Mouse (Mus musculus): ENCODE results near the gene Prss30. TPM values are rescaled to one million over a fixed set of nuclear protein-coding genes. Genes with fewer than 3 reads are reported as not detected.

Prss30 gene
- not detected for total RNA-seq (2021)

DNA sequence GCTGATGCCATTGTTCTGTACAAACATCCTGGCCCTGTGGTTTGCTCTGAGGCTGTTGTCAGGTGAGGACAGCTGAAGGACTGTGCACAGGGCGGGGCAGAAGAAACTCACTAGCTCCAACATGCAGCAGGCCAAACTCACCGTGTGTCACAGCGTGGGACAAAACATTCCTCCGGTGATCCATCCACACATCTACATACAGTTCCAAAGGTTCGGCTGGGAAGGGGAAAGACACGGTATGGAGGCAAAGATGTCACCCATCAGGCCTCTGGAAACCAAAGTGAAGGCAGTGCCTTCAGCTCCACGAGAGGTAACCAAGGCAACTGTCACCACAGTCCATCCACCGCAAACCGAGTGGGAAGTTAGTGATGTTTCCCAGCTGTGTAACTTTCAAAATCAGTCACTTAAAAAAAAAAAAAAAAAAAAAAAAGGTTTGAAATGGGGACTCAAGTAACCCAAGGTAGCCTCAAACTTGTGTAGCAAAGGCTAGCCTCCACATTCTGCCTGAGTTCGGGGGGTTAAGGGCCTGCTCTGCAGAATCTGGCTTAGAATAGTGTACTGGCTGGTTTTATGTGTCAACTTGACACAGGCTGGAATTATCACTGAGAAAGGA, at the start of gene Prss30:
TSS of gene Prss30 (minus strand) at position 270 of the 613 bp plus-strand sequence.
- no peak for DNase-seq

GRCm38 (mm10) chr17:24029477-24029876, 49.1 kb upstream of the Prss30 start:
- no peak for DNase-seq

DNA sequence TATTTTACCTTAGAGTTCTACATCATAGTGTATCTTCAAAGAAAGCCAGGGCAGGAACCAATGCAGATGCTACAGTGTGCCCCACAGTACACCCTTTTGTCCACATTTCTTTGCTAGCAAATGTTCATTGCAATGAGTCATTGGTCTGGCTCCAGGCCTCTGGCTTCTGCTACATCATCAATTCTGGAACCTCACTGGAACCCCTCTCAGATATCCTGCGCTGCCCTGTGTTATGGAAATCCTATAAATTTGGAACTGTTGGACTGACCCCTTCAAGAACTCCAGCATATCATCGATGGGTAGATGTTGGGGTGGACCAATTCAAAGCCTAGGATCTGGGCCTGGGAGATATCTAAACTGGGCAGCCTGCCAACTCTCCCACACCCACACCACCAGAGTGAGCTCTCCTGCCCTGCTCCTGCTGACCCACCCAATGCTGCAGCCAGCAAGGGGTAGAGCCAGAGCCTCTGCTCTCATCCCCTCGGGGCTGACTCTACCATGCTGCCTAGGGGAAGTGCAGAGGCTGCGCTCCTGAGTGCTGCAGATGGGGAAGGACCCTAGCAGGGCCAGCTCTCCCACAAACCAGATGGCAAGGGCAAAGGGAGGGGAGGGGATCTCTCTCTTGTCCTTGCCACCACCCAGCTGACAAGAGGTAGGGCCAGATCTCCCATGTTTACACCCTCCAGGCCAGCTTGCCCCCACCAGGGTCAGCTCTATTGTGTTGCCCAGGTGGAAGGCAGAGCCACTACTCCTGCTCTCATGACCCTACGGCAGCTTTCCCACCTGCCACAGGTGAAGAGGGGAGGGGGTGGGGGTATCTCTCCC, 41.2 kb upstream of the Prss30 start:
- DNase-seq = peak; percentile 28

DNA sequence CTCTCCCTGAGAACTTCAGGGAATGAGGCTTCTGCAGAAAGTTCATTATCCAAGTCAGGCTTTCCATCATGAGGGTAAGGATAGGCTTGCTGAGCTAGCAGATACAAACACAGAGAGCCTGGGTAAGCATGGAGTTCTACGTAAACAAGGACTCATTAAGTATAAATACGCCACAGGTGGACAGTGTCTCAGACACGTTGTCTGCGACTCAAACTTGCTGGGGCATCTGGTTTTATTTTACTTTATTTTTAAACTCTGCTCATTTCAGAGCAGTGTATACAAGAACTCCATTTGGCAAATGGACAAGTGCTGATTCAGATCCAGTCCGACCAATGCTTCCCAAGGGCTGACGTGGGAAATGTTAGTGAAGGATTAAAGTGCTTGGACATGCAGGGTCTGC, 40.3 kb upstream of the Prss30 start:
- DNase-seq = no peak

- DNase-seq = peak; percentile 34
Measured at GRCm38 (mm10) chr17:24015727-24016126, 35.4 kb upstream of the Prss30 start.

GRCm38 (mm10) chr17:24014433-24014965, 34.1 kb upstream of the Prss30 start:
- DNase-seq = no peak

DNA sequence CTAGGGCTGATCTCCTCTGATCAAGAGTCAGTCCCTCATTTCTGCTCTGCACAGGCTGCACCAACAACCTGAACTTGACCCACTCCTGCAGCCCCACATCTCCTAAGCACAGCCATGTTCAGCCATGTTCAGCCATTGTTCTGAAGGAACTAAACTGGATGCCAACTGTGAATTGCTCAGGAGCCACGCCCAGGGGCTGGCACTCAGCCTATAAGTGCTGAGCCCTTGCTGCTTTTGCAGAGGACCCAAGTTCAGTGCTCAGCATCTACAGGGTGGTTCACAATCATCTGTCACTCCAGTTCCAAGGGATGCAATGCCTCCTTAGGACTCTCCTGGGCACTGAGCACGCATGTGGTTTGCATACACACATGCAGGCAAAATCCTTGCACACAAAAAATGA, 32.6 kb upstream of the Prss30 start:
- no peak for DNase-seq

DNA sequence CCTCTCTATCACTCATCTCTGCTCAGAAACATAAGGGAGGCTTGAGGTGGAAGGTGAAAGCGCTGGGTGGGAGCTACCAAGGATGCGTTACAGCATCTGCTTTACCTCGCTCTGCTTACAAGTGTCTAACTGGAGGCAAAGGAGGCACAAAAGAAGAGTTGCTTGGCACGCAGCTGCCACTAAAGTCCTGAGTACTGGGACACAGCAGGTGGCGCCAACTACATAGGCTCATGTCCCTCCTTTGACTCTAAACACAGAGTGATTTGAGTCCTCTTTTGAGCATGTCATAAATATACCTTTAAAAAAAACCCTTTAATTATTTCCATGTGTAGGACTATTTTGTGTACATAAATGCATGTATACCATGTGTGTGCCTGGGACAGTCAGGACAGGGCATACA, 29.3 kb upstream of the Prss30 start:
- no peak for DNase-seq

GRCm38 (mm10) chr17:24008105-24008504, 27.7 kb upstream of the Prss30 start:
- no peak for DNase-seq

DNA sequence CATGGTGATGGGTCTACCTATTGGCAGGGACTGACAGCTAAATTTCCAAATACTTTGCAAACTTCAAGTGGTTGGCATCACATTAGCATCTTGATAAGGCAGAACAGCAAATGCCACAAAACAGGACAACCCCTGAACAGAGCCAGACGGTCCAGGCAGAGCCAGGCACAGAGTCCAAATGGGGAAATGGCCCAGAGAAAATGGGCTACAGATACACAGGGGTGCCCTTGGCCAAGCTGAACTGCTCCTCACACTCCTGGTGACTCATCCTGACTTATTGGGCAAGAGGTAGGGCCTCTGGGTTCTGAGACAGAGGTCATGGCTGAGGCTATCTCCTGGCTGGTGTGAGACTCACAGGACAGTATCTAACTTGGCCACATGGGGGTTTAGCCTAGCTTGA, 27.0 kb upstream of the Prss30 start:
- no peak for DNase-seq

DNA sequence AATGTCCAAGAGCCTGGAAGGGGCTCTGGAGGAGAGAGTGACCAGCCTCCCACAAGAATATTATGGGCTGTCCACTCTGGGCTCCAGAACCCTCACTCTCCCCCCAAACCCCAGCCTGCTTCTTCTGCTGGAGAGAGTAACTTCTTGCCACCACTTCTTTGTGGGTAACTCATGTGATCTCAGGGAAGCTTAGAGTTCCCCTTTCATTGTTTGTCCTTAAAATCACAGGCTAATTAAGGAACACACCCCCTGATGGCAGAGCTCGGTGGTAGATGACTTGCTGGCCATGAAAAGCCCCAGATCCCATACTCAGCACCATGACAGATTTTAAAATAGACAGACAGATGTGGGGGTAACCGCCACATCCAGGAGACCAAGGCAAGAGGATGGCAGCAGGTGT, 26.6 kb upstream of the Prss30 start:
- no peak for DNase-seq

GRCm38 (mm10) chr17:24005049-24005448, 24.7 kb upstream of the Prss30 start:
- no peak for DNase-seq

- DNase-seq = no peak
Measured at GRCm38 (mm10) chr17:24004071-24004665, 23.8 kb upstream of the Prss30 start.

DNA sequence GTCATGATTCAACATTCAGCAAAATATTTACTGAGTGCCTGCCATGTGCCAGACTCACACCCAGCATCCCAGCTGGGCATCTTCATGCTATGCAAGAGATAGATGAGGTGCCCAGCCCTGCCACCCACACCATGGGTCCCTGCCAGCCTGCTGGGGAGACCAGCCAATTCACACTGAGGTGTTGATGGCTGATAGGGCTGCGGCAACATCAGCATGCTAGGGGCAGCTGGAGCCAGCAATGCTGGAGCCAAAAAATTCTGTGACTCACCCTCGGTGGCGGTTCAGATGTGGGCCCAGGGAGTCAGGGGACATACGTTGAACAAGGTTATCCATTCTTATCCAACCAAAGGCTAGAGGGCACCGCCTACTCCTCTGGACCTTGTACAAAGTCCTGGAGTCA, 20.0 kb upstream of the Prss30 start:
- peak; percentile 91 for DNase-seq

DNA sequence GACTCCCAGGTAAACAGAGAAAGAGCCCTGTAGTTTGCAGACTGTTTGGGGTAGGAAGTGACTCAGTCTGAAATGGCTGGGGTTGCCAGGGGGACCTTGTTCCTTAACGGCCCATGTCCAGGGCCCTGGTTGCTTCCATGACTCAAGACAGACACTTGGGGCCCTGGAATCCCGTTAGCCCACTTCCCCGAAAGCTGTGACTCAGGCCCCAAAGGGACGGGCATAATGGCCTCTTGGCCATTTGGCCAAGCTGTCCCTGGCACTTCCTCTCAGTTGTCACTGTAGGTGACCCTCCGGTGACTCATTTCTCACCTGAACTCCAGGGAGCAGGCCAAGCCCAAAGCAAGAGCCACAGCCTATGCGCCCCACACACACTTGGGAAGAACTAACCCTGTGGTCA, 18.0 kb upstream of the Prss30 start:
- DNase-seq = no peak

DNA sequence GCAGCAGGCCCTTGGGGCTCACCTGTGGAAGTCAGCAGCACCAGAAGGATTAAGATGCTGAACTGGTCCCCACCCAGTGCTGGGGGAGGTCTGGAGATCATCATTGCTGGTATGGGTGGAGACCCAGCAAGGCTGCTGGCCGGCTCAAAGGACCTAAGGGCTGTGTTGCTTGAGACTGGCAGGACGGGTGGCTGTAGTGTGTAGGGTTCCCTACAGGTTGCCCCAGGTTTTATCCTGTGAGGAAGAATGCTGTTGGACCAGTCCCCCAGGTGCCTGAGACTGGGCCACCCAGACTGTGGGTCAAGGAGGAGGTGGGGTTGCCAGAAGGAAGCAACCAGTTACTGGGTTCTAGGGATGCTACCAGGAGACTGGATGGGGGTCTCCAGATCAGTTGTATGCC, 17.5 kb upstream of the Prss30 start, which contains the start of gene Prss22:
TSS of gene Prss22 (minus strand) at position 200 of the 400 bp plus-strand sequence.
- no peak for DNase-seq

DNA sequence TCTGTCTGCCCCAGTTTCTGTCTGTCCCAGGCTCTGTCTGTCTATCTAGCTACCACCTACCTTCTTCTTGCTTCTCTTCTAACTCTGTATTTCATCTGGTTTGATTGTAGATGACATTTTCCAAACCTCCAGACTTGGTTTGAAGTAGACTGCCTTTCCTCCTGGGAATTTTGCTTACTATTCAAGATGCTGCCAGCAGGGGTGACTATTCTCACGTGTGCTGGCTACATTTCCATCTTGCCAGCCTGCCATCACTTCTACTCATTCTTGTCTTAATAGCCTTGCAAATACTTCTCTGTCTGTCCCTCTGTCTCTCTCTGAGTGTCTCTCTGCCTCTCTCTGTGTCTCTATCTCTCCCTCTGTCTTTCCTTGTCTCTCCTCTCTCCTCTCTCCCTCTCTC, 15.1 kb upstream of the Prss30 start:
- DNase-seq = no peak

DNA sequence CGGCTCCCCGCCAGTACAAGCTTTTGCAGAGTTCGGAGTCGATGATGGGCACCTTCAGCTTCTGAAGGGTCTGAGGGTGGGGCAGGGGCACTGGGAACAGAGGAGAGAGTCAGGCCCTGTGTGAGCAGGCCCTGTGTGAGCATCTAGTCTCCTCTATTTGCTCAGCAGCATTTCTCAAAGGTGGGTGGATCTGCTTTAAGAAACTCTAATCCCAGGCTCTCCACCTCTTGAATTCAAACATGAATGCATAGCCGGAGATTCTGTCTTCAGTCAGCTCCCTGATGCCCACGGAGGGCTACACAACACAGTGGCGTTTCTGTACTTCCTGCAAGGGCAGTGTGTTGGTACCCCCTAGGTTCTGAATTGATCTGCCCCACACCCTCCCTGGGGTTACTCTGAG, 14.3 kb upstream of the Prss30 start:
- DNase-seq = no peak

- DNase-seq = peak; percentile 94
Measured at GRCm38 (mm10) chr17:23993559-23994428, 13.4 kb upstream of the Prss30 start.

- no peak for DNase-seq
Measured at GRCm38 (mm10) chr17:23992789-23993553, 12.6 kb upstream of the Prss30 start.

DNA sequence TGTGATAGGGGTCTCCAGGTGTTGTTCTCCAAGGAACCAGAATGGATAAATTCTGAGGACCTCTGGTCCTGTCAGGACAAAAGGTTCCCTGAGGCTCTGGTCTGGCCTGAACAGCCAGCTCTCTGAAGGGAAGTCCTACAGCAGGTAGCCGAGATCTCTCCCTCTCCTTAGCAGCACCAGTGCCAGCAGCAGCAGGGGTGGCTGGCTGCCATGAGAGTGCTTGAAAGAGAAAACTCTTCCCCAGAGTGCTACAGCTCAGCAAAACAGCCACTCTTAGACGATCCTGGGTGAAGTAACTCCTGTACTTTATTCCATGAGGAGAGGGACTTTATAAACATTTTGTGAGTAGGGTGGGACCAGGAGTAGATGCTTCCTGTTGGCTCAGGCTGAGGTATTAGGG, 9.4 kb upstream of the Prss30 start:
- no peak for DNase-seq

DNA sequence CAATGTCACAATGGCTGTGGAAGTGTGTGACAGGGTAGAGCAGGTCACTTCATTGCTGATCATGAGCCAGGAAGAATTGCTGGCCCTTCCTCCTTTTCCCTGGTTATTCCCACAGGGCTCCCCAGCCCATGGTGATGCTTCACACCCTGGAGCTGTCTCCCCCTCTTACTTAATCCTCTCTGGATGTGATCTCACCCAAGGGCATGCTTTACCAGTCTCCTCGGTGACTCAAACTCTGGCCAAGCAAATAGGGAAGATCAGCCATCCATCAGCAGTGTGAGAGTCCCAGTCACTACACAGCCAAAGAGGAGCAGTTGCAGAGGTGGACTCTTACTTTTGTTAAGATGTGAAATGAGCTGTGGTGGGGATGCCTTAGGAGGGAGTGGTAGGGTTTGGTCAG, 4.6 kb upstream of the Prss30 start:
- no peak for DNase-seq
